Mouse (Mus musculus): ENCODE results near the gene Ssna1.
"Not testable (repeated sequence)": the region's sequence is repeated elsewhere in the genome, so short reads cannot be mapped to it uniquely, and the experiment has no call there.

Ssna1 gene

GRCm38 (mm10) chr2:25256443-25257109, 15.7 kb downstream of the Ssna1 start:
- DNase-seq (ENCODE audit: low read depth, low spot score), result peak; percentile 82
- H3K27me3 ChIP-seq (ENCODE audit: control insufficient read depth, insufficient read depth, low read length, poor library complexity, severe bottlenecking); H3K36me3 ChIP-seq (ENCODE audit: control insufficient read depth, insufficient read depth, low read length, poor library complexity, severe bottlenecking): not testable (repeated sequence)

- Histone ChIP-seq H3K36me3 (ENCODE audit: control insufficient read depth, insufficient read depth, low read length, poor library complexity, severe bottlenecking) (no peaks in the 10 kb centered on the region; the same call in 1 of the 2 replicates), H3K27me3 (ENCODE audit: control insufficient read depth, insufficient read depth, low read length, poor library complexity, severe bottlenecking) (no peaks in the 10 kb centered on the region)
- peak; percentile 93 for DNase-seq (ENCODE audit: low read depth, low spot score)
Observed at GRCm38 (mm10) chr2:25255284-25255779, 16.9 kb downstream of the Ssna1 start, which contains the start of gene Tmem203. Gene Tmem203 (plus strand): TSS chr2:25255439.

GRCm38 (mm10) chr2:25252331-25252730, 19.9 kb downstream of the Ssna1 start:
- peak; percentile 58 for DNase-seq (ENCODE audit: low read depth, low spot score)
- H3K36me3 ChIP-seq (ENCODE audit: control insufficient read depth, insufficient read depth, low read length, poor library complexity, severe bottlenecking), result peaks cover 4% of the 10 kb centered on the region
- no peaks in the 10 kb centered on the region for H3K27me3 ChIP-seq (ENCODE audit: control insufficient read depth, insufficient read depth, low read length, poor library complexity, severe bottlenecking)

- Histone ChIP-seq H3K27me3 (ENCODE audit: control insufficient read depth, insufficient read depth, low read length, poor library complexity, severe bottlenecking) (peaks cover 3% of the 10 kb centered on the region; the same call in 1 of the 2 replicates), H3K36me3 (ENCODE audit: control insufficient read depth, insufficient read depth, low read length, poor library complexity, severe bottlenecking) (peaks cover 7% of the 10 kb centered on the region)
- DNase-seq (ENCODE audit: low read depth, low spot score), result no peak
Observed at GRCm38 (mm10) chr2:25246183-25247072, 25.8 kb downstream of the Ssna1 start, which contains the start of gene AL732309.1. Gene AL732309.1 (minus strand): TSS chr2:25246863.

GRCm38 (mm10) chr2:25244144-25244543, 28.1 kb downstream of the Ssna1 start:
- Histone ChIP-seq H3K36me3 (ENCODE audit: control insufficient read depth, insufficient read depth, low read length, poor library complexity, severe bottlenecking) (peaks cover 4% of the 10 kb centered on the region), H3K27me3 (ENCODE audit: control insufficient read depth, insufficient read depth, low read length, poor library complexity, severe bottlenecking) (peaks cover 3% of the 10 kb centered on the region; the same call in 1 of the 2 replicates)
- DNase-seq (ENCODE audit: low read depth, low spot score), result no peak

- Histone ChIP-seq H3K36me3 (ENCODE audit: control insufficient read depth, insufficient read depth, low read length, poor library complexity, severe bottlenecking) (peaks cover 4% of the 10 kb centered on the region), H3K27me3 (ENCODE audit: control insufficient read depth, insufficient read depth, low read length, poor library complexity, severe bottlenecking) (peaks cover 3% of the 10 kb centered on the region; the same call in 1 of the 2 replicates)
- DNase-seq (ENCODE audit: low read depth, low spot score), result no peak
Observed at GRCm38 (mm10) chr2:25243342-25243741, 28.9 kb downstream of the Ssna1 start.

GRCm38 (mm10) chr2:25242101-25242506, 30.1 kb downstream of the Ssna1 start, which contains the start of the genes Rnf208 and Cysrt1:
Gene Rnf208 (plus strand): TSS chr2:25242255.
Gene Cysrt1 (minus strand): TSS chr2:25242452.
- Histone ChIP-seq H3K27me3 (ENCODE audit: control insufficient read depth, insufficient read depth, low read length, poor library complexity, severe bottlenecking) (peaks cover 3% of the 10 kb centered on the region; the same call in 1 of the 2 replicates), H3K36me3 (ENCODE audit: control insufficient read depth, insufficient read depth, low read length, poor library complexity, severe bottlenecking) (peaks cover 2% of the 10 kb centered on the region)
- DNase-seq (ENCODE audit: low read depth, low spot score), result no peak

- peaks cover 3% of the 10 kb centered on the region; the same call in 1 of the 2 replicates for H3K27me3 ChIP-seq (ENCODE audit: control insufficient read depth, insufficient read depth, low read length, poor library complexity, severe bottlenecking)
- no peak for DNase-seq (ENCODE audit: low read depth, low spot score)
- H3K36me3 ChIP-seq (ENCODE audit: control insufficient read depth, insufficient read depth, low read length, poor library complexity, severe bottlenecking), result peaks cover 2% of the 10 kb centered on the region
Observed at GRCm38 (mm10) chr2:25241438-25241775, 30.8 kb downstream of the Ssna1 start.

- H3K36me3 ChIP-seq (ENCODE audit: control insufficient read depth, insufficient read depth, low read length, poor library complexity, severe bottlenecking), result no peaks in the 10 kb centered on the region
- peak; percentile 47 for DNase-seq (ENCODE audit: low read depth, low spot score)
- H3K27me3 ChIP-seq (ENCODE audit: control insufficient read depth, insufficient read depth, low read length, poor library complexity, severe bottlenecking), result peaks cover 3% of the 10 kb centered on the region; the same call in 1 of the 2 replicates
Observed at GRCm38 (mm10) chr2:25240723-25241437, 31.4 kb downstream of the Ssna1 start.

- H3K27me3 ChIP-seq (ENCODE audit: control insufficient read depth, insufficient read depth, low read length, poor library complexity, severe bottlenecking), result peaks cover 3% of the 10 kb centered on the region; the same call in 1 of the 2 replicates
- no peak for DNase-seq (ENCODE audit: low read depth, low spot score)
- H3K36me3 ChIP-seq (ENCODE audit: control insufficient read depth, insufficient read depth, low read length, poor library complexity, severe bottlenecking), result no peaks in the 10 kb centered on the region
Observed at GRCm38 (mm10) chr2:25240310-25240709, 31.9 kb downstream of the Ssna1 start.

GRCm38 (mm10) chr2:25239766-25240165, 32.5 kb downstream of the Ssna1 start:
- H3K36me3 ChIP-seq (ENCODE audit: control insufficient read depth, insufficient read depth, low read length, poor library complexity, severe bottlenecking), result no peaks in the 10 kb centered on the region
- DNase-seq (ENCODE audit: low read depth, low spot score), result no peak
- peaks cover 3% of the 10 kb centered on the region; the same call in 1 of the 2 replicates for H3K27me3 ChIP-seq (ENCODE audit: control insufficient read depth, insufficient read depth, low read length, poor library complexity, severe bottlenecking)

- no peaks in the 10 kb centered on the region for H3K36me3 ChIP-seq (ENCODE audit: control insufficient read depth, insufficient read depth, low read length, poor library complexity, severe bottlenecking)
- peaks cover 3% of the 10 kb centered on the region; the same call in 1 of the 2 replicates for H3K27me3 ChIP-seq (ENCODE audit: control insufficient read depth, insufficient read depth, low read length, poor library complexity, severe bottlenecking)
- no peak for DNase-seq (ENCODE audit: low read depth, low spot score)
Observed at GRCm38 (mm10) chr2:25238106-25238505, 34.1 kb downstream of the Ssna1 start.

GRCm38 (mm10) chr2:25237522-25237921, 34.7 kb downstream of the Ssna1 start:
- H3K27me3 ChIP-seq (ENCODE audit: control insufficient read depth, insufficient read depth, low read length, poor library complexity, severe bottlenecking), result 0 out of 2 replicates have a peak, but pooled peaks cover 3% of the 10 kb centered on the region
- no peaks in the 10 kb centered on the region for H3K36me3 ChIP-seq (ENCODE audit: control insufficient read depth, insufficient read depth, low read length, poor library complexity, severe bottlenecking)
- DNase-seq (ENCODE audit: low read depth, low spot score), result no peak

GRCm38 (mm10) chr2:25236614-25237013, 35.6 kb downstream of the Ssna1 start, which contains the start of gene Rnf224:
Gene Rnf224 (minus strand): TSS chr2:25236787.
- H3K27me3 ChIP-seq (ENCODE audit: control insufficient read depth, insufficient read depth, low read length, poor library complexity, severe bottlenecking), result no peaks in the 10 kb centered on the region
- no peak for DNase-seq (ENCODE audit: low read depth, low spot score)
- H3K36me3 ChIP-seq (ENCODE audit: control insufficient read depth, insufficient read depth, low read length, poor library complexity, severe bottlenecking), result no peaks in the 10 kb centered on the region

Measured in splenic B cell, adult 2 months (primary cell).